Mouse (Mus musculus) liver, embryonic 11.5 days (tissue): ENCODE data around the gene 3110009E18Rik. TPM values are rescaled to one million over a fixed set of nuclear protein-coding genes. Genes with fewer than 3 reads are reported as not detected.
"Not testable (repeated sequence)": the region's sequence is repeated elsewhere in the genome, so short reads cannot be mapped to it uniquely, and the experiment has no call there.

Experiments
- ATAC-seq: fragments of 200-750 bp; cut with Nextera tagmentation; replicated peaks from 2 replicates; pipeline ENCODE4 v1.8.0; 2017; ENCODE audit warnings: moderate number of reproducible peaks, mild to moderate bottlenecking, moderate TSS enrichment, moderate library complexity; ENCODE audit not compliant: low FRiP score
- DNase-seq: peaks from one replicate; pipeline ENCODE4 v3.0.0-alpha.2; 2017; ENCODE audit warnings: low spot score
- H3K27ac ChIP-seq: fragments of 300-500 bp; sonication (generic); 2 replicates; pipeline ENCODE4 v1.5.1; 2014; ENCODE audit warnings: mild to moderate bottlenecking, low read depth, low read length, control low read depth
- H3K27me3 ChIP-seq: fragments of 300-500 bp; sonication (generic); replicated peaks from 2 replicates; pipeline ENCODE4 v1.6.1; 2014; ENCODE audit warnings: low read length, mixed read lengths; ENCODE audit not compliant: control insufficient read depth, insufficient read depth
- H3K36me3 ChIP-seq: fragments of 300-500 bp; sonication (generic); 2 replicates; pipeline ENCODE4 v1.6.1; 2014; ENCODE audit warnings: mild to moderate bottlenecking, low read length, moderate library complexity, mixed read lengths; ENCODE audit not compliant: control insufficient read depth, insufficient read depth
- H3K4me1 ChIP-seq: fragments of 300-500 bp; sonication (generic); replicated peaks from 2 replicates; pipeline ENCODE4 v1.6.1; 2014; ENCODE audit warnings: low read length, mixed read lengths; ENCODE audit not compliant: control insufficient read depth, insufficient read depth
- H3K4me2 ChIP-seq: fragments of 300-500 bp; sonication (generic); 2 replicates; pipeline ENCODE4 v1.6.1; 2014; ENCODE audit warnings: mild to moderate bottlenecking, control low read depth, moderate library complexity
- H3K4me3 ChIP-seq: fragments of 300-500 bp; sonication (generic); 2 replicates; pipeline ENCODE4 v1.5.1; 2014; ENCODE audit warnings: low read depth, low read length, control low read depth
- H3K9ac ChIP-seq: fragments of 300-500 bp; sonication (generic); 2 replicates; pipeline ENCODE4 v1.6.1; 2014; ENCODE audit warnings: low read depth, low read length, control low read depth
- H3K9me3 ChIP-seq: fragments of 300-500 bp; sonication (generic); 2 replicates; pipeline ENCODE4 v1.6.1; 2016; ENCODE audit warnings: low read length, inconsistent platforms, mixed read lengths; ENCODE audit not compliant: control insufficient read depth
- WGBS: fragments of 180-500 bp; shearing (Covaris S2); extraction: QIAGEN DNeasy Blood & Tissue Kit; methylation state at CpG from one replicate; pipeline ENCODE4 v1.1.7; 2014; 5-methylcytosine and 5-hydroxymethylcytosine counted together
- polyA plus RNA-seq: library from polyadenylated mRNA; unstranded; fragments of >200 nt; fragmentation: Nextera tagmentation; extraction: Ambion mirVana; gene quantifications from 2 replicates; pipeline ENCODE4 v1.2.1, GENCODE M21; 2014

3110009E18Rik gene
- polyA plus RNA-seq, 1 experiment from 2014 or later, result 23.5 TPM

DNA sequence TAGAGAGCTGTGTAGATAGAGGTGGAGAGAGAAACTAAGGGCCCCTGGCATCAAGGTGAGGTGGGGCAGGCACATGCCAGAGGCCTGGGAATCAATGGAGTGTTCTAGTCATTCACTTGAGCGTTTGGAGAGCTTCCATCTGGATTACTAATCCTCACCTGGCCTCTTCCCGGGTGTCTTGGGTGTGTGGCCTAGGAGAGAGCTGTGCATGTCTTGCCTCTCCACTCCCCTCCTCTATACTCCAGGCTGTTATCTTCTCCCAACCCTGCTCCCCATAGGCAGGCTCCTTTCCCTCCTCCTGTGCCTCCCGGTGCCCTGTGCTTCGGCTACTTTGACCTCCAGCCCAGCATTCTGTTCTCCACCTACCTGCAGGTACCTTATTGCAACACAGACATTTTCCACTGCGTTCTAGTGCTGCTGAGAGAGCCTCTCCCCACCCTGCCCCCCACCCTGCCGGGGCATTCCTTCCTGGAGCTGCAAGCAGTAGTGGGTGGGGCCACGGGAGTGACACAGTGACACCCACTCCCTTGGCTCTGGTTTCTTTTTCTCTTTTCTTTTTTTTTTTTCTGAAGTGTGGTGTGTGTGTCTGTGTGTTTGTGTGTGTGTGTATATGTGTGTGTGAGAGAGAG is 37.9 kb upstream of the 3110009E18Rik start:
- no peak overlapping the region for H3K4me3 ChIP-seq
- 30% methylated on average over 7 of the region's 7 CpGs for WGBS
- ATAC-seq, result 0 out of 2 replicates have a peak, but pooled peaks have one; percentile 30

DNA sequence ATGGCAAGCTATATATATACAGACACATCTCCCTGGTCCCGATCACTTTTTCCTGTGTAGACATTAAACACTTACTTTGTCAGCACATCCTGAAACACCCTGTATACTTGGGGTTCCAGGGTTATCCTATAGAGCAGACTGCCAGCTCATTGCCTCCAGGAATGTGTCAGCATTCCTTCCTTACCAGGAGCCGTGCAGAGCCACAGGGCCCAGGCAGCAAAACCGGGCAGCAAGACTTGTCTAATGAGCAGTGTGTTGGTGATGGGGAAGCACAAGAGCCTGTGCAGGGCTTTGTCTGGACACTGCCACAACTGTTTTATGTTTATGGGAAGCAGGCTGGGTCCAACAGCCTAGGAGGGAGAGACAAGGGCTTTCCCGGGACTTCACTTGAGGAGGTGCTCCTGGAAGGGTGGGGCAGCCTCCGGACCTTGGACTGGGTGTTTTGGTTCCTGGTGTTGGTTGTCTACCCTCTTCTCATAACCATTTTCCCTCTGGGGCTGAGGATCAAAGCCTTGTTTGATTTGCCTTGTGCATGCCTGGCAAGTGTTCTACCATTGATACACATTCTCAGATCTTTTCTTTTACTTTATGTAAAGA is 37.0 kb upstream of the 3110009E18Rik start:
- H3K4me1 ChIP-seq, result peaks cover 8% of the 10 kb centered on the region; the same call in 1 of the 2 replicates
- no peak overlapping the region for H3K4me3 ChIP-seq
- H3K36me3 ChIP-seq, result no peaks in the 10 kb centered on the region
- no peaks in the 10 kb centered on the region for H3K9me3 ChIP-seq
- no peak overlapping the region for H3K9ac ChIP-seq
- DNase-seq, result no peak
- no peak overlapping the region for H3K4me2 ChIP-seq
- ATAC-seq, result no peak
- 57% methylated on average over 5 of the region's 5 CpGs for WGBS
- H3K27ac ChIP-seq, result no peak overlapping the region
- no peaks in the 10 kb centered on the region for H3K27me3 ChIP-seq

More for the DNA sequence above, 37.9 kb upstream of the 3110009E18Rik start:
- no peak for DNase-seq
- H3K9me3 ChIP-seq, result no peaks in the 10 kb centered on the region
- H3K9ac ChIP-seq, result no peak overlapping the region
- H3K36me3 ChIP-seq, result no peaks in the 10 kb centered on the region
- no peaks in the 10 kb centered on the region for H3K27me3 ChIP-seq
- peak overlapping the region; percentile 12; the same call in 1 of the 2 replicates for H3K4me2 ChIP-seq
- no peak overlapping the region for H3K27ac ChIP-seq
- H3K4me1 ChIP-seq, result peaks cover 11% of the 10 kb centered on the region

DNA sequence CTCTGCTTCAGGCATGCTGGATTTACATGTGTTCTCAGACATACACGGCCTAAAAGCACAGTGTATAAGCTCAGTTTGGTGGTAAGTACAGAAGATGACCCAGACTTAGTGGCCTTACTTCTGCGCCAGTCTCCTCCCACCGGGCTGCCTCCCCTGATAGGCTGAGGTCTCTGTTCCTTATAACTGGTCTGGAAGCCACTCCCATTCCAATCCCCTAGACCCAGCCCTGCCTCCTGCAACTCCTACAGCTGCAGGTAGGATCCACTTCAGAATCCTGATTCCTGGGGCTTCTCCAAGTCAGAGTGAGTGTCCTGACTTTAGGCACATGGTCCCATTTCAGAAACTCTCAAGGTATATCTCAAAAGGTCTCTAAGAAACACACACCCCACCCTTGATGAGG is 35.3 kb upstream of the 3110009E18Rik start:
- no peaks in the 10 kb centered on the region for H3K36me3 ChIP-seq
- H3K4me2 ChIP-seq, result no peak overlapping the region
- H3K4me3 ChIP-seq, result no peak overlapping the region
- no peak overlapping the region for H3K9ac ChIP-seq
- no peak for ATAC-seq
- no peak overlapping the region for H3K27ac ChIP-seq
- no peaks in the 10 kb centered on the region for H3K9me3 ChIP-seq
- H3K4me1 ChIP-seq, result peaks cover 8% of the 10 kb centered on the region; the same call in 1 of the 2 replicates
- 61% methylated on average over 3 of the region's 3 CpGs for WGBS
- no peaks in the 10 kb centered on the region for H3K27me3 ChIP-seq
- no peak for DNase-seq

DNA sequence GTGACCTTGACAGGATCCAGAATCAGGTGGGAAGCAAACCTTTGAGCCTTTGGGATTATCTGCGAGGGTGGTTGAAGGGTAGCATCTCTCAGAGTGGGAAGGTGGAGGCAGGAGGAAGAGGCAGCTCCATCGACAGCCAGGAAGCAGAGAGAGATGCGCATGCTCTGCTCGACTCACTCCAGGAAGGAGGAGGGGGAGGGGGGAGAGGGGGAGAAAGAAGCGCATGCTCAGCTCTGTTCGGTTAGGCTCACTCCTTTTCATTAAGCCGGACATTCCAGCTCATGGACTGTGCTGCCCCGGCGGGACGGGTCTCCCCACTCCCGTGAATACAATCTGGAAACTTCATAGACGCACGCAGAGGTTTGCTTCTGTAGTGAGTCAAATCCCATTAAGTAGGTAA is 34.3 kb upstream of the 3110009E18Rik start:
- ATAC-seq (no peak), DNase-seq (no peak)
- Histone ChIP-seq H3K9me3 (no peaks in the 10 kb centered on the region), H3K4me3 (no peak overlapping the region), H3K9ac (no peak overlapping the region), H3K27ac (no peak overlapping the region), H3K27me3 (no peaks in the 10 kb centered on the region), H3K4me2 (no peak overlapping the region), H3K4me1 (peaks cover 8% of the 10 kb centered on the region; the same call in 1 of the 2 replicates), H3K36me3 (no peaks in the 10 kb centered on the region)
- 58% methylated on average over 13 of the region's 13 CpGs for WGBS

DNA sequence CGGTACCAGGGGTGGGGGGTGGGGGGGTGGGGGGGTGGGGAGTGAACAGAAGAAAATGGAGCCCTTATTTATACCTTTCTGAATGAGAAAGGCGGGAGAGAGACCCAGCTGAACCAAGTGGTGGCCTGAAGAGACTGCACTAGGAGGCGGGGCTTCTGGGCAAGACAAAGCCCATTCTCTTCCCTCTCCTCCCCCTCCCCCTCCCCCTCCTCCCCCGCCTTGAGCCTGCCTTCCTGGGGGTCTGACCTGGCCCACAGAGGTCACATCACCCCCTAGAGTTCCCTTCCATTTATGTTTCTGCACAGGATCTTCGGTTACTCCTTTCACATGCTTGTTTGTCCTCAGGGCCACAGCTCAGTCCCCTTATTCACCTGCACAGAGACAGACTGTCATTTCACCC is 31.8 kb upstream of the 3110009E18Rik start:
- no peak for DNase-seq
- ATAC-seq, result no peak
- WGBS, result 37% methylated on average over 4 of the region's 5 CpGs
- H3K4me2 ChIP-seq, result no peak overlapping the region
- no peaks in the 10 kb centered on the region for H3K36me3 ChIP-seq
- no peaks in the 10 kb centered on the region for H3K27me3 ChIP-seq
- no peak overlapping the region for H3K27ac ChIP-seq
- H3K4me3 ChIP-seq, result no peak overlapping the region
- H3K9me3 ChIP-seq, result no peaks in the 10 kb centered on the region
- no peak overlapping the region for H3K9ac ChIP-seq
- no peaks in the 10 kb centered on the region for H3K4me1 ChIP-seq

DNA sequence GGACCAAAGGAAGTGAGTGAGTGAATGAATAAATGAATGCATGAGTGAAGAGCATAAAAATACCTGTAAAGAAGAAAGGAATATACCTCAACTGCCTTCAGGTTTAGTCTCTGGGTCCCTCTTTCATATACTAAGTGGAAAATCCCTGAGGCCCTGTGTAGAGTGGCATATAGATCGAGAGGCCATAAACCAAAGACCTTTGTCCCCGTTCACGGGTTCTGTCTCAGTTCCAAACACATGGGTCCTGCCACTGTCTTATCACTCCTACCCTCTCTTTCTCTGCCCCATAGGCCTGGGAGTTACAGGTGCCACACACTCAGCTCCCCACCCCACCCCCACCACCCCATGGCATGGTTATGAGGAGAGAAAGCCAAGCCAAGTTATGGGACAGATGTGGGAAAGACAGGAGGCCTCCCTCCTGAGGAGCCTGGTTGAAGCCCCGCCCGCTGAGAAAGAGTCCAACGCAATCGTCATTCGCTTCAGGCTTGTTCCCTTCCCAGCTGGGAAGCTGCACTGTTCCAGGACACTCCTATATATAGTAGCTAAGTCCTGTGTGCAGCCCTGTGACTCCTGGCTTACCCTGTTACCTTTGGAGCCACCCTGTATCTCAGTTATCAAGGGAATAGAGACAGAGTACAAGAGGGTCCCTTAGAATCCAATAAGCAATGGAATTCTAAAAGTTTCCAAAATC is 30.0 kb upstream of the 3110009E18Rik start:
- ATAC-seq, result no peak
- H3K4me2 ChIP-seq, result no peak overlapping the region
- H3K27ac ChIP-seq, result no peak overlapping the region
- H3K36me3 ChIP-seq, result no peaks in the 10 kb centered on the region
- no peaks in the 10 kb centered on the region for H3K27me3 ChIP-seq
- DNase-seq, result no peak
- H3K9me3 ChIP-seq, result no peaks in the 10 kb centered on the region
- peaks cover 3% of the 10 kb centered on the region; the same call in 1 of the 2 replicates for H3K4me1 ChIP-seq
- WGBS, result 87% methylated on average over 8 of the region's 8 CpGs
- H3K4me3 ChIP-seq, result no peak overlapping the region
- H3K9ac ChIP-seq, result no peak overlapping the region

DNA sequence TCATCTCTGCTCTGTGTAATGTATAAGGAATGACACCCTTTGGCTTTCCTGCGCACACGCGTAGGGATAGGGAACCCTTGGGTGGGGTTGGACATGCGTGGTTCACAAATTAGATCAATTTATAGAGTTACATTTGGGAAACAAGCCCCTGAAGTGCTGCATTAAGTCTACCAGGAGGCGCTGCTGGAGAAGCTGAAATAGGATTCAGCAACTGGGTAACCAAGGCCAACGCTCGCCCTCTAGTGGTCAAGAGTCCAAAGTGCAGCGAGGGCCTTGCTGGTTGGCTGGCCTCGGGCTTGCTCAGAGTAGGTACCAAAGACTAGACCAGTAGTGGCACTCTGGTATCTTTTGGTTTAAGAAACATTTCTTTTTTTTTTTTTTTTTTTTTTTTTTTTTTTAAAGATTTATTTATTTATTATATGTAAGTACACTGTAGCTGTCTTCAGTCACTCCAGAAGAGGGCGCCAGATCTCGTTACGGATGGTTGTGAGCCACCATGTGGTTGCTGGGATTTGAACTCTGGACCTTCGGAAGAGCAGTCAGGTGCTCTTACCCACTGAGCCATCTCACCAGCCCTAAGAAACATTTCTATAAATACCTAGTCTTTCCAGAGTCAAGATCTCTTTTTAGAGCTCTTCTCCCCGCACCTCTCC is 27.4 kb upstream of the 3110009E18Rik start:
- not testable (repeated sequence) for H3K9ac ChIP-seq, H3K4me2 ChIP-seq, H3K4me1 ChIP-seq, H3K27ac ChIP-seq, H3K36me3 ChIP-seq, H3K4me3 ChIP-seq, H3K9me3 ChIP-seq, H3K27me3 ChIP-seq
- ATAC-seq (peak; percentile 32; the same call in 1 of the 2 replicates), DNase-seq (peak; percentile 77)
- WGBS, result 56% methylated on average over 11 of the region's 14 CpGs

DNA sequence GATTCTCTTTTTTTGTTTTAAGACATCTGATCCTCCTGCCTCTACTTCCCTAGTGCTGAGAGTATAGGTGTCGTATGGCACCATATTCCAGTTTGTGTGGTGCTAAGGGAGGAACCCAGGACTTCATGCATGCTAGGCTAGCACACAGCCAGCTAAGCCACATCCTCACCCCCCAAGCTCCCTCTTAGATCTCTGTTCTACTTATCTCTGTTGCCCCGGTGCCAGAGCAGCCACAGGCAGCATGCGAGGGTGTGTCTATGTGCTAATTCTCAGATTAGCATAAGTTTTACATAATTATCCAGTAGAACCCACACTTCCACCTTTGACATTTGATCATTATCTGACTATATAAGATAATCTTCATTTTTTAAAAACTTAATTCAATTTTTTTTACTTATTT is 26.1 kb upstream of the 3110009E18Rik start:
- ATAC-seq (peak; percentile 65; the same call in 1 of the 2 replicates), DNase-seq (no peak)
- H3K9ac ChIP-seq, result no peak overlapping the region
- no peak overlapping the region for H3K27ac ChIP-seq
- H3K4me2 ChIP-seq, result no peak overlapping the region
- no peaks in the 10 kb centered on the region for H3K9me3 ChIP-seq
- 44% methylated on average over 3 of the region's 3 CpGs for WGBS
- no peaks in the 10 kb centered on the region for H3K36me3 ChIP-seq
- peaks cover 3% of the 10 kb centered on the region; the same call in 1 of the 2 replicates for H3K4me1 ChIP-seq
- H3K4me3 ChIP-seq, result no peak overlapping the region
- no peaks in the 10 kb centered on the region for H3K27me3 ChIP-seq
